Mouse (Mus musculus): ENCODE data around the gene Bckdk.
"Not testable (repeated sequence)": the region's sequence is repeated elsewhere in the genome, so short reads cannot be mapped to it uniquely, and the experiment has no call there.

Gene Bckdk

DNA sequence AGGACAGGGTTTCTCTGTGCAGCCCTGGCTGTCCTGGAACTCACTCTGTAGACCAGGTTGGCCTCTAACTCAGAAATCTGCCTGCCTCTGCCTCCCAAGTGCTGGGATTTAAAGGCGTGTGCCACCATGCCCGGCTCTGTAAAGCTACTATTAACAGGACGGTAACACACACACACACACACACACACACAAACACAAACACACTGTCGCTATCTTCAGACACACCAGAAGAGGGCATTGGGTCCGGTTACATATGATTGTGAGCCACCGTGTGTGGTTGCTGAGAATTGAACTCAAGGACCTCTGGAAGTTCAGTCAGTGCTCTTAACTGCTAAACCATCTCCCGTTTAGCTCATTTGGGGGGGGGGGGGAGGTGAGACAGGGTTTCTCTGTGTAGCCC, 8.0 kb upstream of the Bckdk start:
- not testable (repeated sequence) for DNase-seq (ENCODE audit: low read depth in 1 of 2, low spot score in 2 of 2)

- peak in 1 of 2 experiments; percentile 55 for DNase-seq (ENCODE audit: low read depth in 1 of 2, low spot score in 2 of 2)
These were observed 7.5 kb upstream of the Bckdk start for GRCm38 (mm10) chr7:127896384-127896783.

- no peak for DNase-seq (ENCODE audit: low read depth in 1 of 2, low spot score in 2 of 2)
These were observed 6.3 kb upstream of the Bckdk start for GRCm38 (mm10) chr7:127897542-127897941.

GRCm38 (mm10) chr7:127898179-127898956, 5.5 kb upstream of the Bckdk start:
- DNase-seq (ENCODE audit: low read depth in 1 of 2, low spot score in 2 of 2), result no peak

DNA sequence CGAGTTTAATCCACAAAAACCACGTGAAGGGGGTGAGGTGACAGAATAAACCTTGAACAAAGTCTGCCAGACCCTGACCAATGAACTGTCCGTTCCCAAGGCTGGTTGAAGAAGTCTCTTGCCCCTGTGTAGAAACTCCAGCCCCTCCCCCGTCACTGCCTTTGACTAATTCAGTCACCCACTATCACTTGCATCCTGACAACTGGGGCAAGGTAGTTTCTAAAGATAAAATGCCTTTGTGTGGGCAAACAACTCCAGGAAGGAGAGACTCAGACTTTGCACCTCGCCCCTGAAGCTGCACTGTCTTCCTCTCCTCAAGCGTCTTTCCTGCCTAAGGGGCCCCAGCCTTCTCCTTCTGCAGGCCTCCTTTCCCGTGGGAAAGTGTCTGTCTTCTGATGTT, 3.9 kb upstream of the Bckdk start:
- DNase-seq (ENCODE audit: low read depth in 1 of 2, low spot score in 2 of 2), result no peak

GRCm38 (mm10) chr7:127901772-127902171, 2.1 kb upstream of the Bckdk start:
- DNase-seq (ENCODE audit: low read depth in 1 of 2, low spot score in 2 of 2), result no peak

- DNase-seq (ENCODE audit: low read depth in 1 of 2, low spot score in 2 of 2), result no peak
These were observed 4.1 kb downstream of the Bckdk start for GRCm38 (mm10) chr7:127907939-127908338.

- no peak for DNase-seq (ENCODE audit: low read depth in 1 of 2, low spot score in 2 of 2)
These were observed 4.8 kb downstream of the Bckdk start for GRCm38 (mm10) chr7:127908656-127909055.

DNA sequence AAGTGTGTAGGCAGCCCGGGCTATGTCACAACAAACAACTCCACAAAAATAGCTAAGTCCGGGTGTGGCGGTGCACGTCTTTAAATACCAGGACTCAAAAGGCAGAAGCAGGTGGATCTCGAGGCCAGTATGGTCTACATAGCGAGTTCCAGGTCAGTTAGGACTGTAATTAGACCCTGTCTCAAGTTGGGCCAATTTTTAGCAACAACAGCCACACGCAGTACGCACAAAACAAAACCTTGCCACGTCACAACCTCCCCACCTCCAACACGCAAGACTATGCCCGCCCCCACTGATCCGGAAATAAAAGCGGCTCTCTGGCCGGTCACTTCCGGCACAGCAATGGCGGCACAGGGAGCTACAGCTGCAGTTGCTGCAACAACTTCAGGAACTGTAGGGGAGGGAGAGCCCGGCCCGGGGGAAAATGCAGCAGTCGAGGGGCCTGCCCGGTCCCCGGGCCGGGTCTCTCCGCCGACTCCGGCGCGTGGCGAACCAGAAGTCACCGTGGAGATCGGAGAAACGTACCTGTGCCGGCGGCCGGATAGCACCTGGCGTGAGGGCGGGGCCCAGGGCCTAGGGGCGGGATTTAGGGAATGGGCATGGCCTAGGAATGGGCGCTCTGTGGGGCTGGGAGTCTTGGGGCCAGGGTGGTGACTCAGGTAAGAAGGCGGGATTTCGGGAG, 8.4 kb downstream of the Bckdk start, which contains the start of gene Kat8:
Kat8 (plus strand) TSS at position 327 of the 682 bp plus-strand sequence.
- peak in 1 of 2 experiments; percentile 70 for DNase-seq (ENCODE audit: low read depth in 1 of 2, low spot score in 2 of 2)

DNA sequence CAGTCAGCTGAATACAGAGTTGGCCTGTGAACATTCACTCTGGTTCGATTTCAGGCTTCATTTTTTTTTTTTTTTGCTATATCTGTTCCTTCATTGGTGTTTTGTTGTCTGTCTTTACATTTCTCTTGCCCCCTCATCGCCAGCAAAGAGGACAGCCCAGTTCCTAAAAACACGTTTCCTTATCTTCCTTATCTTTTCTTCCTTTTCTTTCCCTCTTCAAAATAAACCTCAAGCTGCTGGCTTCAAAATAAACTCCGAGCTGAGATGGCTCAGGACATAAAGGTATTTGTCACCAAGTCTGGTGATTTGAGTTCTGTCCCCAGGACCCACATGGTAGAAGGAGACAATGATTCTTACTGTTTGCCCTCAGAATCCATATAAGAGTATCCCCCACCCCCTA, 9.1 kb downstream of the Bckdk start:
- DNase-seq (ENCODE audit: low read depth in 1 of 2, low spot score in 2 of 2), result no peak

GRCm38 (mm10) chr7:127915293-127915692, 11.4 kb downstream of the Bckdk start:
- DNase-seq (ENCODE audit: low read depth in 1 of 2, low spot score in 2 of 2), result no peak

DNA sequence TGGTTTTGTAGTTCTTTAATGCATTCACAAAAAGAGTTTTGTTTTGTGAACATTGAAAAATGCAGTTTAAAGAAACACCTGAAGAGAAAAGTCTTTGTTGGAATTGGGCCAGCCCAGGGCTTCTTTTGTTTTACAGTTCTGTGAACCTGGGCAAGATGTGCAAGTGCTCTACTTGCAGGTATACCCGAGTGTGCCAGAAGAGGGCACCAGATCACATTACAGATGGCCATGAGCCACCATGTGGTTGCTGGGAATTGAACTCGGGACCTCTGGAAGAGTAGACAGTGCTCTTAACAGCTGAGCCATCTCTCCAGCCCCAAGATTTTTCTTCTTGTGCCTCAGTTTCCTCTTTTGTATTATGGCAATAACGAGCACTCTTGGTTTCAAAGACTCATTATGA, 14.3 kb downstream of the Bckdk start:
- no peak for DNase-seq (ENCODE audit: low read depth in 1 of 2, low spot score in 2 of 2)

GRCm38 (mm10) chr7:127919290-127919689, 15.4 kb downstream of the Bckdk start:
- DNase-seq (ENCODE audit: low read depth in 1 of 2, low spot score in 2 of 2), result no peak

DNA sequence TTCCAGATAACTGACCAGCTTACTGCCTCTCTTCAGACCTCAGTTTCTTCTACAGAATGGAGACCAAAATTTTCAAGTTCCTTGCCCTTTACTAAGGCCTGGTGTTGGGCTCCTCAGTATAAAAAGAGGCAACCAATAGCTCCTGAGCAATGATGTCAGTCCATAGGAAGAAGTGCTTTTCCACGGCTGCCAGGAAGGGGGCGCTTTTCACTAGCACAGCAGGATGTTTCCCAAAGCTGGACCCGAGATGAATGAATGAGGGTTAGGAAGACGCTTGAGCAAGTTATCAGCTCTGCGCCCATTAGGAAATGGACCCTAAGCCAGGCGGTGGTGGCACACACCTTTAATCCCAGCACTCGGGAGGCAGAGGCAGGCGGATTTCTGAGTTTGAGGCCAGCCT, 17.6 kb downstream of the Bckdk start:
- DNase-seq (ENCODE audit: low read depth in 1 of 2, low spot score in 2 of 2), result no peak

GRCm38 (mm10) chr7:127922451-127923275, 18.8 kb downstream of the Bckdk start:
- peak in 1 of 2 experiments; percentile 57 for DNase-seq (ENCODE audit: low read depth in 1 of 2, low spot score in 2 of 2)

- no peak for DNase-seq (ENCODE audit: low read depth in 1 of 2, low spot score in 2 of 2)
These were observed 19.8 kb downstream of the Bckdk start for GRCm38 (mm10) chr7:127923714-127924113.

GRCm38 (mm10) chr7:127925252-127925651, 21.4 kb downstream of the Bckdk start:
- no peak for DNase-seq (ENCODE audit: low read depth in 1 of 2, low spot score in 2 of 2)

DNA sequence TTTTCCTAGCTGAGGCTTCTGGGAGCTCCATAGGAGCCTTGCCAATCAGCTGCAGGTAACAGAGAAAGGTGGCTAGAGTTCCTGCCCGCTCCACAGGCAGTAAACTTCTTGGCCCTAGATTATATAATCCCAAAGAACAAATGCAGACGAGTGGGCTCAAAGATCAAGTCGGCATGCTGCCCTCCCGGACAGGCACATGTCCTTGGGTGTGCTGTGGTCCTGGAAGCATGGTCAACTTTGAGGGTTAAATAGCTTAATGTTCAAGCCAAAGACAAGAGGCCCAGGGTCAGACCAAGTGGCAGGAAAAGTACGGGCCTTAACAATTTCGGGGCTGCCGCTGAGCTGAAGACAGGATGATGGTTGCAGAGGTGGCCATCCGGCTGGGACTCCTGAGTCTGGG, 22.2 kb downstream of the Bckdk start:
- DNase-seq (ENCODE audit: low read depth in 1 of 2, low spot score in 2 of 2), result no peak

DNA sequence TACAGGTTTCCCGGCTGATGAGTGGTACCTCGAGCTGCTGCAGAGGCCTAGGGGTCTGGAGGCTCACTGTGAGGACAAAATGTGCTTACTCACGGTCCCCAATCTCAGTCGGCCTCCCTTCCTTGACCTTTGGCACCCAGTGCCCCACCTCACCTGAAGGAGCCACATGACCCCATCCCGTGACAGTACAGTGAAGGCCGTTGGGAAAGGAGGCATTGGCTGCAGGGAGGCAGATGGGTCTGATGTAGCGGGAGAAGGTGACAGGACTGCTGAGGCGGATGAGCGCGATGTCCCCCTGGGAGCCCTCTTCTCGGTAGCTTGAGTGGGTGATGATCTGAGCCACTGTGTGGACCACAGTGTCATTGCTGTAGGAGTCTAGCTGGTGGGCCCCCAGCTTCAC, 23.0 kb downstream of the Bckdk start:
- no peak for DNase-seq (ENCODE audit: low read depth in 1 of 2, low spot score in 2 of 2)

DNA sequence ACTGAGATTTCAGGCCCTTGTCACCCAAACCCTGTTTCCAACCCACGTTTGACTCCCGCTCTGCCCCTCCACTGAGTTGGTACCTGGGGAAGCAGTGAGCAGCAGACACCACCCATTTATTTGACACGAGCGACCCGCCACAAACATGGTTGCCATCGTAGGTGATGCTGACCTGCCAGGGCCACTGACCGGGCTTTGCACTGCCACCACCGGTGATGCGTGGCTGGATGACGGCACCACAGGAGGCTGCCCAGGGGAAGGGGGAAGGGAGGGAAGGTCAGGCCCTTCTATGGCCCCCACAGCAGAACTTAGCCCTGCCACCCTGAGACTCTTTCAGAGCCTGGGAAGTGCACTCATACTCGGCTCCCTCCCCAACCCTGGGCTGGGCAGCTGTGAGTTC, 23.8 kb downstream of the Bckdk start:
- DNase-seq (ENCODE audit: low read depth in 1 of 2, low spot score in 2 of 2), result no peak

DNA sequence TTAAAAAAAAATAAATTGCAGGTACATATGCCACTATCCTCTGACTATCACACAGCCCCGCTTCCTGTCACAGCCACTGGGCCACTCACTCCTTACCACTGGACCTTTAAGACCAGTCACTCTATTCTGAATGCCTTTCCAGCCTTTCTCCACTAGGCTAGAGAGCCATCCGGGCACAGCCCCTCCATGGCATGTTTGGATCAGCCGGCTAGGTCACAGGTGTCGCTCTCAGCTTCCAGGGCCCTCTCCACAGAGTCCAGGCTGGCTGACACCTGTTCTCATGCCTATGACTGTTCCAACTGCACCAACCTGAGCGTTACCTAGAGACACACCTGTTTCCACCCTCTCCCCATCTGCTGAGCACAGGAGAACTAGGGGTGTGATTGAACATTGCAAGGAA, 24.7 kb downstream of the Bckdk start:
- no peak for DNase-seq (ENCODE audit: low read depth in 1 of 2, low spot score in 2 of 2)

DNA sequence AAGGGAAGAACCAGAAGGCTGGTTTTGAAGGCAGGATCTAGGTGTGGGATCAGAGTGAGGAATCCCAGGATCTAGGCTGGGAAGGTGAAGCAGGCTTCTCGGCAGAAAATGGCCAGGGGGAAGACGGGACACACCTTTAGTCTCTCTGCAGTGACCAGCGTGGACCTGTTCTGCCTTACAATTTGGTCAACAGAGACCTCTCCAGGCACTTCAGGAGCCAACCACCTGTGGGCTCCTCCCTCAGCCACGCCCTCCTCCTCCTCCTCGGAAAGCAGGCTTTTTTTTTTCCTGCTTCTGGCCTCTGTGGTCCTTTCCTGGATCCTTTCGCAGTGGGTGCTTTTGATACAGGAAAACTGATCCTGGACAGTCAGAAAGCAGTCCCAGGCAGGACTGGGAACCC, 26.0 kb downstream of the Bckdk start, which contains the start of gene Prss8:
Prss8 (minus strand) TSS at position 182 of the 400 bp plus-strand sequence.
- DNase-seq (ENCODE audit: low read depth in 1 of 2, low spot score in 2 of 2), result no peak
